Mouse (Mus musculus) stomach, embryonic 14.5 days (tissue): ENCODE results near the gene Olfr411. TPM values are rescaled to one million over a fixed set of nuclear protein-coding genes. Genes with fewer than 3 reads are reported as not detected.

Experiments used
- ATAC-seq: fragments of 200-750 bp; cut with Nextera tagmentation; 2 replicates; pipeline ENCODE4 v1.8.0; 2017; ENCODE audit warnings: low read depth, moderate TSS enrichment; ENCODE audit not compliant: insufficient number of reproducible peaks, insufficient read depth, low FRiP score
- H3K27ac ChIP-seq: fragments of 300-500 bp; sonication (generic); 2 replicates; pipeline ENCODE4 v1.5.1; 2014; ENCODE audit warnings: mild to moderate bottlenecking, low read length, moderate library complexity, mixed read lengths
- H3K27me3 ChIP-seq: fragments of 300-500 bp; sonication (generic); 2 replicates; pipeline ENCODE4 v1.6.1; 2014; ENCODE audit warnings: low read length, control low read depth, mixed read lengths; ENCODE audit not compliant: control insufficient read depth, insufficient read depth
- H3K36me3 ChIP-seq: fragments of 300-500 bp; sonication (generic); 2 replicates; pipeline ENCODE4 v1.6.1; 2014; ENCODE audit warnings: mild to moderate bottlenecking, control low read depth, low read length, moderate library complexity, mixed read lengths; ENCODE audit not compliant: control insufficient read depth, insufficient read depth
- H3K4me1 ChIP-seq: fragments of 300-500 bp; sonication (generic); 2 replicates; pipeline ENCODE4 v1.6.1; 2014; ENCODE audit warnings: low read length, control low read depth, mixed read lengths; ENCODE audit not compliant: control insufficient read depth, insufficient read depth
- H3K4me2 ChIP-seq: fragments of 300-500 bp; sonication (generic); replicated peaks from 2 replicates; pipeline ENCODE4 v1.6.1; 2014; ENCODE audit warnings: low read depth, low read length, control low read depth
- H3K4me3 ChIP-seq: fragments of 300-500 bp; sonication (generic); 2 replicates; pipeline ENCODE4 v1.5.1; 2014; ENCODE audit warnings: low read depth, low read length, control low read depth
- H3K9ac ChIP-seq: fragments of 300-500 bp; sonication (generic); replicated peaks from 2 replicates; pipeline ENCODE4 v1.6.1; 2014; ENCODE audit warnings: low read depth, mild to moderate bottlenecking, control low read depth, low read length, moderate library complexity, mixed read lengths
- H3K9me3 ChIP-seq: fragments of 300-500 bp; sonication (generic); 2 replicates; pipeline ENCODE4 v1.6.1; 2016; ENCODE audit warnings: low read depth, low read length, control low read depth; ENCODE audit not compliant: control insufficient read depth
- WGBS: fragments of 180-500 bp; shearing (Covaris S2); extraction: QIAGEN DNeasy Blood & Tissue Kit; methylation state at CpG from one replicate; pipeline ENCODE4 v1.1.7; 2014; 5-methylcytosine and 5-hydroxymethylcytosine counted together
- polyA plus RNA-seq: library from polyadenylated mRNA; unstranded; fragments of >200 nt; fragmentation: Nextera tagmentation; extraction: Ambion mirVana; gene quantifications from 2 replicates; pipeline ENCODE4 v1.2.1, GENCODE M21; 2014

Gene Olfr411
- polyA plus RNA-seq, 1 experiment from 2014 or later, result not detected

- ATAC-seq, result no peak
- H3K4me3 ChIP-seq, result no peak overlapping the region
- no peaks in the 10 kb centered on the region for H3K4me1 ChIP-seq
Measured at GRCm38 (mm10) chr11:74376847-74377246, 24.4 kb upstream of the Olfr411 start.

GRCm38 (mm10) chr11:74371393-74372100, 19.1 kb upstream of the Olfr411 start:
- no peak overlapping the region for H3K9ac ChIP-seq
- H3K27ac ChIP-seq, result no peak overlapping the region
- no peak overlapping the region for H3K4me2 ChIP-seq
- ATAC-seq, result peak; percentile 42; the same call in 1 of the 2 replicates
- H3K9me3 ChIP-seq, result no peaks in the 10 kb centered on the region
- H3K4me3 ChIP-seq, result no peak overlapping the region
- H3K4me1 ChIP-seq, result no peaks in the 10 kb centered on the region
- H3K27me3 ChIP-seq, result no peaks in the 10 kb centered on the region
- H3K36me3 ChIP-seq, result no peaks in the 10 kb centered on the region
- 11% methylated on average over 22 of the region's 22 CpGs for WGBS

More at GRCm38 (mm10) chr11:74376847-74377246, 24.4 kb upstream of the Olfr411 start:
- Histone ChIP-seq H3K9me3 (no peaks in the 10 kb centered on the region), H3K36me3 (no peaks in the 10 kb centered on the region), H3K27ac (no peak overlapping the region), H3K9ac (no peak overlapping the region), H3K4me2 (no peak overlapping the region), H3K27me3 (no peaks in the 10 kb centered on the region)
- 71% methylated on average over 3 of the region's 3 CpGs for WGBS

DNA sequence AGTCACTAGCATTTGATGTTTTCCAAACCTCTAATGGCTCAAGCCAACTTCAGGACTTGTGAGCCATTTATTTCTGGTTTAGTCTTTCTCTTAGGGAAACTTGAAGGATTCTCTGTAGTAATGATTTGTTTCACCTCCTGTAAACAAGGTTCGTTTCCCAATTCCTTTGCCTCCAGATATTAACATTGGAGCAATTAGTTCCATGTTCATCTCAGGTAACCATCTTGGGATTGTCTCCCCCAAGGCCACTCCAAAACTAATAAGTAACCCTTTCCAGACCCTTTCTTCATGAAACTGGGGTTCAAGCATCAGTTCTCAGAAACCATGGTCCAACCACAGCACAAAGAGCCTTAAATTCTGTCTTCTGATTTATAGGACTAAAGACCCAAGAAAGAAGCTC, 9.3 kb upstream of the Olfr411 start, which contains the start of gene Olfr412:
Gene Olfr412 (plus strand): TSS at position 301 of the 400 bp plus-strand sequence.
- Histone ChIP-seq H3K9me3 (no peaks in the 10 kb centered on the region), H3K27me3 (no peaks in the 10 kb centered on the region), H3K27ac (no peak within 1 kb of the TSS), H3K4me3 (no peak within 1 kb of the TSS), H3K9ac (no peak within 1 kb of the TSS), H3K4me2 (no peak within 1 kb of the TSS), H3K4me1 (no peaks in the 10 kb centered on the region), H3K36me3 (no peaks in the 10 kb centered on the region)
- 71% methylated on average over 1 of the region's 1 CpGs for WGBS
- no peak for ATAC-seq

DNA sequence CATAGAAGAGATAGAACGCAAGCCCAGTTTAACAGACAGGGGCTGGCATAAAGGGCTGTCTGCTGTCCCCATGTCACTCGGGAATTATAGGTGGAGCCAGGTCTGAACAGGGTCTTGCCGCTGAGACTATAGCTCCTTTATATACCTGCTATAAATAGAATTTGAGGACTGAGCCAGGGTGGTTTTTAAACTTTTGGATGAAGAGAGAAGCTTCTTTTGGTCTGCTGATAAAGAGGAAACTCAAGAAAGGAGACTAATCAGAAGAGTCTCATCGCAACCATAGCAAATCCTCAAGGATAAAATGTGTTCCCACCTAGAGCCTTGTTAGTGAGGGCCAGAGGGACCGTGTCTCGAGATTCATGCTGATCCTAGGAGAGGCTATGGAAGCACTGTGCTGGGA, 14.5 kb downstream of the Olfr411 start, which contains the start of gene Olfr410:
Gene Olfr410 (minus strand): TSS at position 101 of the 400 bp plus-strand sequence.
- no peak for ATAC-seq
- Histone ChIP-seq H3K4me3 (no peak within 1 kb of the TSS), H3K27me3 (no peaks in the 10 kb centered on the region), H3K4me2 (no peak within 1 kb of the TSS), H3K9me3 (no peaks in the 10 kb centered on the region), H3K27ac (no peak within 1 kb of the TSS), H3K4me1 (no peaks in the 10 kb centered on the region), H3K36me3 (no peaks in the 10 kb centered on the region), H3K9ac (no peak within 1 kb of the TSS)
- 83% methylated on average over 6 of the region's 6 CpGs for WGBS

DNA sequence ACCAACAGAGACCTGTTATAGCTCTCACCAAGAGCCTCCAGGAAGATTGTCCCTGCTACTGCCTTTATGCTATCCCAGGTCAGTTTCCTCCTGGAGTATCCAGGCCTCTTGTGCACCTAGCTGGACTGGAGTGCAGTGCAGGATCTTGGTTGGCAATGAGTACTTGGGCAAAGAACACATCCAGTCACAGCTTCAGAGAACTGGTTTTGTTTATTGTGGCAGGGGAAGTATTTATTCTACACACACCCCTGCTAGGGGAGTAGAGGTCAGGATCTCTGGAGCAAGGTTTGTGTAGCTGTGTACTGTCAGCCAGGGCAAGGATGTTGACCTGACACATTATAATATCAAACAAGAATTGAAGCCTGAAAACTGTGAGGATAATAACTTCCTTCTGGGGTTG, 23.7 kb downstream of the Olfr411 start:
- Histone ChIP-seq H3K4me2 (no peak overlapping the region), H3K27ac (no peak overlapping the region), H3K4me3 (no peak overlapping the region), H3K4me1 (no peaks in the 10 kb centered on the region), H3K36me3 (no peaks in the 10 kb centered on the region), H3K9me3 (no peaks in the 10 kb centered on the region), H3K27me3 (no peaks in the 10 kb centered on the region), H3K9ac (no peak overlapping the region)
- no peak for ATAC-seq

- H3K9ac ChIP-seq, result no peak overlapping the region
- H3K9me3 ChIP-seq, result no peaks in the 10 kb centered on the region
- H3K27ac ChIP-seq, result no peak overlapping the region
- no peak overlapping the region for H3K4me2 ChIP-seq
- ATAC-seq, result no peak
- H3K36me3 ChIP-seq, result no peaks in the 10 kb centered on the region
- no peak overlapping the region for H3K4me3 ChIP-seq
- H3K27me3 ChIP-seq, result no peaks in the 10 kb centered on the region
- H3K4me1 ChIP-seq, result no peaks in the 10 kb centered on the region
- WGBS, result 68% methylated on average over 2 of the region's 2 CpGs
Measured at GRCm38 (mm10) chr11:74326044-74326443, 26.4 kb downstream of the Olfr411 start.

Other genes with a start within 250 kb of the Olfr411 start
- gene Olfr401, start 238.9 kb downstream of the Olfr411 start, polyA plus RNA-seq, result not detected in 2 replicates
- gene Olfr402, start 199.1 kb downstream of the Olfr411 start, polyA plus RNA-seq, result not detected in 2 replicates
- gene Olfr403, start 166.4 kb downstream of the Olfr411 start, polyA plus RNA-seq, result not detected in 2 replicates
- not detected in 2 replicates for gene Olfr43, start 141.3 kb downstream of the Olfr411 start, polyA plus RNA-seq
- gene Olfr406, start 92.8 kb downstream of the Olfr411 start, polyA plus RNA-seq, result not detected in 2 replicates
- not detected in 2 replicates for gene Olfr59, start 68.9 kb downstream of the Olfr411 start, polyA plus RNA-seq
- gene Olfr410, start 14.6 kb downstream of the Olfr411 start, polyA plus RNA-seq, result not detected in 2 replicates
- not detected in 2 replicates for gene Olfr412, start 9.4 kb upstream of the Olfr411 start, polyA plus RNA-seq